Mouse (Mus musculus) heart, embryonic 11.5 days (tissue): ENCODE data around the gene Gnaq. TPM values are rescaled to one million over a fixed set of nuclear protein-coding genes. Genes with fewer than 3 reads are reported as not detected.

ENCODE experiments used
- ATAC-seq: fragments of 200-750 bp; cut with Nextera tagmentation; replicated peaks from 2 replicates; pipeline ENCODE4 v1.8.0; 2017; ENCODE audit warnings: moderate library complexity; ENCODE audit not compliant: insufficient number of reproducible peaks, low FRiP score, low TSS enrichment
- H3K27ac ChIP-seq: fragments of 300-500 bp; sonication (generic); 2 replicates; pipeline ENCODE4 v1.5.1; 2014; ENCODE audit warnings: mild to moderate bottlenecking, low read depth, low read length
- H3K27me3 ChIP-seq: fragments of 300-500 bp; sonication (generic); 2 replicates; pipeline ENCODE4 v1.6.1; 2014; ENCODE audit warnings: mild to moderate bottlenecking, low read length, mixed read lengths; ENCODE audit not compliant: control insufficient read depth, insufficient read depth
- H3K36me3 ChIP-seq: fragments of 300-500 bp; sonication (generic); 2 replicates; pipeline ENCODE4 v1.6.1; 2014; ENCODE audit warnings: mild to moderate bottlenecking, low read length, moderate library complexity, mixed read lengths; ENCODE audit not compliant: control insufficient read depth, insufficient read depth
- H3K4me1 ChIP-seq: fragments of 300-500 bp; sonication (generic); 2 replicates; pipeline ENCODE4 v1.6.1; 2014; ENCODE audit warnings: low read length; ENCODE audit not compliant: control insufficient read depth, insufficient read depth
- H3K4me2 ChIP-seq: fragments of 300-500 bp; sonication (generic); 2 replicates; pipeline ENCODE4 v1.6.1; 2014; ENCODE audit warnings: mild to moderate bottlenecking, moderate library complexity
- H3K4me3 ChIP-seq: fragments of 300-500 bp; sonication (generic); 2 replicates; pipeline ENCODE4 v1.5.1; 2014; ENCODE audit warnings: low read depth, low read length
- H3K9ac ChIP-seq: fragments of 300-500 bp; sonication (generic); 2 replicates; pipeline ENCODE4 v1.6.1; 2014; ENCODE audit warnings: mild to moderate bottlenecking, low read depth, low read length, moderate library complexity
- H3K9me3 ChIP-seq: fragments of 300-500 bp; sonication (generic); replicated peaks from 2 replicates; pipeline ENCODE4 v1.6.1; 2016; ENCODE audit warnings: low read length; ENCODE audit not compliant: control insufficient read depth
- WGBS: fragments of 180-500 bp; shearing (Covaris S2); extraction: QIAGEN DNeasy Blood & Tissue Kit; methylation state at CpG from one replicate; pipeline ENCODE4 v1.1.7; 2014; ENCODE audit not compliant: insufficient replicate concordance; 5-methylcytosine and 5-hydroxymethylcytosine counted together
- polyA plus RNA-seq: library from polyadenylated mRNA; unstranded; fragments of >200 nt; fragmentation: Nextera tagmentation; extraction: Ambion mirVana; gene quantifications from 2 replicates; pipeline ENCODE4 v1.2.1, GENCODE M21; 2014

The Gnaq gene
- polyA plus RNA-seq, 1 experiment from 2014 or later = 9.2 TPM

DNA sequence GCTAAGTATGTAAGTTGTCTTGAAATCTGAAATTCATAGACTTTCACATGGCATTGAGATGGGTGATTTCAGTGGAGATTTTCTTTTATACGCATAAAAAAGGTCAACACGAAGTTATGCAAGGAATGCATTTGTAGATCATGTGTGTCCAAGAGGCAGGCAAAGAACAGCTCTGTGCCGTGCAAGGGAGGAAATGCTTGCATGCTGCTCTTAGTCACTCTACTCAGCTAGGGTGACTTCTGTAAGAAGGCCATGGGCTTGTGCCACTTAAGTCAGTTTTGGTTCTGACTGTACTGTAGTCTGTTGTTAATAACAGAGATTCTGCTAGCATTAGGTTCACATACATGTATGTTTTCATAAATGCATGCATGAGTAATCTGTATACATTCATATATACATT is 38.1 kb downstream of the Gnaq start:
- H3K36me3 ChIP-seq = no peaks in the 10 kb centered on the region
- no peak for ATAC-seq
- H3K9me3 ChIP-seq = no peaks in the 10 kb centered on the region
- no peak overlapping the region for H3K4me2 ChIP-seq
- no peak overlapping the region for H3K9ac ChIP-seq
- no peak overlapping the region for H3K27ac ChIP-seq
- H3K4me3 ChIP-seq = no peak overlapping the region
- WGBS = 51% methylated on average over 3 of the region's 3 CpGs
- peaks cover 48% of the 10 kb centered on the region for H3K4me1 ChIP-seq
- H3K27me3 ChIP-seq = no peaks in the 10 kb centered on the region

DNA sequence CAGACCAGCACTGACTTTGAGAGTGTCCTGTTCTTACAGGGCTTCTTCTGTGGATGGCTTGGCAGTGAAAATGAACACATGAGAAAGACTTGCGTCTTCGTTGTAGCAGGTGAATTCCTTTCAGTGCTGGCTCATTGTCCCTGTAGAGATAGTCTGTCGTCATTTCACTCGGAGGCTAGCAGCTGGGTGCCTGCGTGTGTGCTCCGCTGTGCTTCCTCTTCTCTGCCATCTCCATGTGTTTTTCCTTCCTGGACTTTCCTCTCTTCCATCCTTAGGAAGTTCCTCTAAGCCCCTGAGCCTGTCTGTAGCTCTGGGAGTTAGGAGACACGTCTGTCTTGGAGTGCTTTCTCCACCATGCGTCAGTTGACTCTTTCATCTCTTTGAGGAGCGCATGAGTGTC is 41.1 kb downstream of the Gnaq start:
- no peak for ATAC-seq
- Histone ChIP-seq H3K36me3 (no peaks in the 10 kb centered on the region), H3K4me1 (peaks cover 47% of the 10 kb centered on the region), H3K9me3 (no peaks in the 10 kb centered on the region), H3K9ac (peak overlapping the region; percentile 7; the same call in 1 of the 2 replicates), H3K27me3 (no peaks in the 10 kb centered on the region), H3K27ac (no peak overlapping the region), H3K4me3 (no peak overlapping the region), H3K4me2 (peak overlapping the region; percentile 32)
- 33% methylated on average over 9 of the region's 9 CpGs for WGBS

DNA sequence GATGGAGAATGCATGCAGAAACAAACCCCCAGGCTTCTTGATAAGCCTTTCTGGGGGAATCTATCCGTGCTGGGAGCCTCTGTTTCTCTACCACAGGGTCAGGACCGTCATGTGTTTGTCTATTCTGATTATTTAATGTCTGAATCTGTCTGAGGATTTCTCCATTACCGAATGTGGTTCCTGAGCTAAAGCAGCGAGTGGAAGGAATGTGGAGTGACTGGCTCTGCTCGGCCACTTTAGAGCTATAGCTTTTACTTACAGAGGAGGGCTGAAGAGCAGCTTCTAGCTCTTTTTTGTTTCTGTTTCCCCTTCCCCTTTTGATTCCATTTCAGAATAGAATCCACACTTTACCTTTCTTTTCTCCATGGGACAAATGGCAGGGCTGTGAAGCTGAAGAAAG is 43.8 kb downstream of the Gnaq start:
- H3K27ac ChIP-seq = peak overlapping the region; percentile 75
- H3K4me2 ChIP-seq = peak overlapping the region; percentile 37

DNA sequence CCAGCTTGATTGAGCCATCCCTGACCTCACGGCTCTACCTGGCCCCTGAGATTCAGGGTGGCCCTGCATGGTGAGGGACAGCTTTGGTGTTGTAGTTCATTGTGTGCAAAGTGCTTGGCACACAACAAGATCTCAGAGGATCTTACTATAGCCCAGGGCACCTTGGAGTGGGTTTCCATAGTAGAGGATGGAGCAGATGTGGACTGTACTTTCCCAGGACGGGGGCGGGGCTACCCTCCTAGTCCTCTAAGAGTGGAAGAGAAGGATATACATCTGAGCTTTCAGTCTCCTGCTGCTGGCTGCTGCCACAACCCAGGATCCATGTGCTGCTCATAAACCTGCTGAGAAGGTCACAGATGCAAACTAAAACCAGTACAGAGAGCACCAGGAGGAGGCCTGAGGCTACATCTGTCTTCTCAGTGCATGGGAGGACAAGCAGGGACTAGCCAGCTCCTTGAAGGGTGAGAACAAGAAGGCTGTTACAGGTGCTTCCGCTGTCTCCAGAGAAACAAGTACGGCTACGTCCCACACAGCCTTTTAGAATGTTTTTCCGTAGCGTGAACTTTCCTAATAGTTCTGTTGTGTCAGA is 44.6 kb downstream of the Gnaq start:
- Histone ChIP-seq H3K4me1 (peaks cover 53% of the 10 kb centered on the region), H3K9me3 (no peaks in the 10 kb centered on the region), H3K9ac (no peak overlapping the region), H3K27me3 (no peaks in the 10 kb centered on the region), H3K4me3 (no peak overlapping the region), H3K36me3 (no peaks in the 10 kb centered on the region), H3K27ac (peak overlapping the region; percentile 75; the same call in 1 of the 2 replicates), H3K4me2 (no peak overlapping the region)
- 81% methylated on average over 8 of the region's 8 CpGs for WGBS
- 0 out of 2 replicates have a peak, but pooled peaks have one; percentile 29 for ATAC-seq

More for the DNA sequence above, 43.8 kb downstream of the Gnaq start:
- 13% methylated on average over 5 of the region's 5 CpGs for WGBS
- Histone ChIP-seq H3K27me3 (no peaks in the 10 kb centered on the region), H3K36me3 (no peaks in the 10 kb centered on the region), H3K4me3 (no peak overlapping the region), H3K9ac (no peak overlapping the region), H3K4me1 (peaks cover 45% of the 10 kb centered on the region), H3K9me3 (no peaks in the 10 kb centered on the region)
- no peak for ATAC-seq

DNA sequence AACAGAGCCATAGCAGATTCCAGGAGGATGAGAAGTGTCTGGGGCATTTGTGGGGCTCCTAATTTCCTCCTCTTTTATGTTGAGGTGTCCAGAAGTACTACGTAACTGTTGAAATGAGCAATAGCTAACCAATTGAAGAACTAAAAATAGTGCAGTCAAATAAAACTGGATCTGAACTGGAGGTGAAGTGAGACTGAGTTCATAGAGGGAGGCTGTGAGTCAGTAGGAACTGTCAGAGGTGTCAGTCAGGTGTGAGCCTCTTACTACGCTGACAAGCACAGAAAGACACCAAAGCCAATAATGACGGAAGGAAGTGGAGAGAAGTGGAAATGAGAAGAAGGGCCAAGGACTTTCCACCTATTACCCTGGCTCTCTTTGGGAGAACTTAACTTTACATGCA is 48.6 kb downstream of the Gnaq start:
- Histone ChIP-seq H3K4me2 (no peak overlapping the region), H3K27me3 (no peaks in the 10 kb centered on the region), H3K36me3 (no peaks in the 10 kb centered on the region), H3K27ac (no peak overlapping the region), H3K9ac (no peak overlapping the region), H3K9me3 (no peaks in the 10 kb centered on the region), H3K4me3 (no peak overlapping the region), H3K4me1 (peaks cover 37% of the 10 kb centered on the region)
- ATAC-seq = no peak
- 56% methylated on average over 3 of the region's 3 CpGs for WGBS

DNA sequence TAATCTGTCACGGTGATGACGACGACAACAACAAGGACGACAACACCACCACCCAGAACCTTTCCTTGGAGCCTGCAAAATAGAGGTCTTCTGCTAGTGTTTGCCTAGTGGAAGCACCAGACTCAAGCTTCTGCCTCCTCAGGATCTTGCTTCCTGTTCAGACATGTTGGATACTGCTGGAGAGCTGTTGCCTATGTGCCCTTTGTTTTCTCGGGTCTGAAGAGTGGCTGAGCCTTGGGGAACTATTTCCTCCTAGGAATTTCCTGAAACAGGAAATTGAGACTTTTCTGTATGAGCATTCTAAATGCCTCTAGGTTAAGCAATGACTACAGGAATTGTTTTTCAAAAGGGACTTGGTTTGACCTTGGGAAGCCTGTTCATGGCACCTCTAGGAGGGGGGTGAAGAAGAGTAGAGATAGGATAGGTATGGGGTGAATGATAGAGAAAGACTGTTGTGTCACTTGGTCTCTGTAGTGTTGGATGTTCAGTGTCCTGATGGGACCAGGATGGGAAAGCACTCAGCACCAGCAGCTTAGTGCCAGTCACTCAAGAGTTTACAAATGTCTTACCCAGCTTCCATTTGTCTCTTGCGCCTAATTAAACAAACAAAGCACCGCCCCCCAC is 49.3 kb downstream of the Gnaq start:
- Histone ChIP-seq H3K27me3 (no peaks in the 10 kb centered on the region), H3K4me1 (peaks cover 30% of the 10 kb centered on the region), H3K4me2 (no peak overlapping the region), H3K27ac (peak overlapping the region; percentile 11; the same call in 1 of the 2 replicates), H3K4me3 (no peak overlapping the region), H3K36me3 (no peaks in the 10 kb centered on the region), H3K9ac (no peak overlapping the region), H3K9me3 (no peaks in the 10 kb centered on the region)
- ATAC-seq = no peak
- WGBS = 77% methylated on average over 7 of the region's 7 CpGs

DNA sequence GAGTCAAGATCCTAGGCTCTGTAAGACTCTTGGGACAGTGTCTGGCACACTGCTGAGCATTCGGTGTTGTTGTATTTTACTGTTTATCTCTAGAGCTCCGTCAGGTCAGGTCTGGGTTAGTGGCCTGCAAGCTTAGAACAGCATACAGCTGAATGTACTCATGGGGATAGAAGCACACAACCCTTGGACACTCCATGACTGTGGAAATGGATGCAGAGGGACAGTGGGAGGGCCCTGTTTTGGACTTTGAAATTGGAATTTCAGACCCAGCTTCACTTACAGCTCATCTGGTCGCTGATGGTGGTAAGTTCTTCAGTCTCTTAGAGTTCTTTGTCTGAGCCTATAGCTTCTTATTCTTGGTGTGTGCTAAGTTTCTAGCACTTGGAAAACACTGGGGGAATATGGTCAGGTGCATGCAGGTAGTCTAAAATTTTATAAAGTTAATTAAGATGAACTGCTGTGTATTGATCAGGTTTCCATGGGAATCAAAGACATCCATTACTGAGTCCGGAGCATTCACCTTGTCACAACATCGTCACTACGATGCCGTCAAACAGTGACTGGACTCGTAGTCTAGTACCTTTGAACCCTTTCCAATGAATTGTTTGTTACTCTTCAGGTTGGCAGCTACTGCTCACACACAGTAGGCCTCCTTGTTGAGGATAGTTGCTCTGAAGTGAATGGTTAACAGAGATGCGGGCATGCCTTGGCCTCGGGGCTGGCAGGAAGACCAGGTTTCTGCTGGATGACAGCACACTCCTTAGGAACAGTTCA is 51.1 kb downstream of the Gnaq start:
- no peak for ATAC-seq
- Histone ChIP-seq H3K9me3 (no peaks in the 10 kb centered on the region), H3K36me3 (no peaks in the 10 kb centered on the region), H3K4me2 (no peak overlapping the region), H3K4me3 (no peak overlapping the region), H3K9ac (no peak overlapping the region), H3K4me1 (peaks cover 25% of the 10 kb centered on the region), H3K27me3 (no peaks in the 10 kb centered on the region), H3K27ac (no peak overlapping the region)
- 81% methylated on average over 10 of the region's 10 CpGs for WGBS

DNA sequence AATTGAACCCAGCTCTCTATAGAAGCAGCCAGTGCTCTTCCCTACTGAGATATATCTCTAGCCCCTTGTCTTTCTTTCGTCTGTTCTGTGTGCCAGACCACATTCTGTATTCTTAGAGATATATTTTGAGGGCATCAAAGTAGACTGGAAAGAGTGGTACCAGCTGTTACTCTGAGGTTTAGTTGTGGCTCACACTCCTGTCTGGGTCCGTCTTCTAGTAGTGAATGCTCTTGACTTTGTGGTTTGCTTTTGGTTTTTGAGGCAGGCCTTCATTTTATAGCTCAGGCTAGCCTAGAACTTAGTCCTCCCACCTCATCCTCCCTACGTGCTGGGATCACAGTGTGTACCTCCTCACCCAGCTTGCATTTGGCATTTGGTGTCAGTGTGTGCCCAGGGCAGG is 54.4 kb downstream of the Gnaq start:
- Histone ChIP-seq H3K4me2 (no peak overlapping the region), H3K4me3 (no peak overlapping the region), H3K27ac (no peak overlapping the region), H3K27me3 (no peaks in the 10 kb centered on the region), H3K9me3 (no peaks in the 10 kb centered on the region), H3K36me3 (no peaks in the 10 kb centered on the region), H3K9ac (no peak overlapping the region), H3K4me1 (peaks cover 10% of the 10 kb centered on the region)
- 82% methylated on average over 3 of the region's 3 CpGs for WGBS
- no peak for ATAC-seq
